In genomic region chr2:6549251-6549650, GRCm38 (mm10) we compare ENCODE assay signal across 26 mouse cellular contexts.
A peak's percentile ranks its signal among the peaks of the same experiment; 100 is the strongest.
DNase-seq lines count a peak whose midpoint lies in the region; ATAC-seq lines count a peak whose summit lies in the region.
"Had no signal": no experiment of that assay in that cellular context is flagged by ENCODE, and none has a peak within 500 bp of the region (broad histone marks: within the 10 kb centered on the region; RNA-seq: fewer than 3 reads in every experiment).

No protein-coding gene starts in this region.

- no peak overlapping the region for H3K4me3 ChIP-seq in hindbrain, embryonic 10.5 days
- H3K4me3 ChIP-seq in hindbrain, embryonic 14.5 days (replicated peaks; ENCODE audit: low read length) = no peak overlapping the region
- no peak overlapping the region for H3K4me3 ChIP-seq in neural tube, embryonic 13.5 days
- H3K4me3 ChIP-seq in neural tube, embryonic 15.5 days (replicated peaks) = no peak overlapping the region
- H3K4me3 ChIP-seq: embryonic facial prominence, embryonic 10.5 days; forebrain, embryonic 12.5 days; hindbrain, embryonic 15.5 days; intestine, embryonic 15.5 days; limb, embryonic 12.5 days; megakaryocyte, embryonic 14.5 days; midbrain, embryonic 15.5 days; neural tube, embryonic 12.5 days had no signal

- peaks cover 26% of the 10 kb centered on the region for H3K36me3 ChIP-seq in hindbrain, embryonic 10.5 days
- H3K36me3 ChIP-seq in hindbrain, embryonic 14.5 days (replicated peaks; ENCODE audit: control insufficient read depth, insufficient read depth) = peaks cover 43% of the 10 kb centered on the region
- H3K36me3 ChIP-seq in neural tube, embryonic 13.5 days = peaks cover 32% of the 10 kb centered on the region
- H3K36me3 ChIP-seq in neural tube, embryonic 15.5 days = peaks cover 7% of the 10 kb centered on the region; the same call in 1 of the 2 replicates
- H3K36me3 ChIP-seq: embryonic facial prominence, embryonic 10.5 days; limb, embryonic 12.5 days; midbrain, embryonic 15.5 days had no signal

- DNase-seq in hindbrain, embryonic 10.5 days (ENCODE audit: low spot score) = no peak
- DNase-seq in hindbrain, embryonic 14.5 days (ENCODE audit: low spot score) = no peak
- peak; percentile 52 for DNase-seq in brain, adult 2 months (ENCODE audit: low read depth, low spot score)
- no peak for DNase-seq in thymus, adult 18-20 months
- DNase-seq in ovary, postnatal 36 days (ENCODE audit: low spot score) = no peak
- DNase-seq: adrenal gland, postnatal 36 days; cerebellum, adult 11 months; cerebellum, postnatal 10 days; gastrocnemius, postnatal 36 days; heart, postnatal 36 days; kidney, adult 8-10 months; kidney, postnatal 10 days; liver, postnatal 0 days; lung, postnatal 36 days had no signal

- no peak overlapping the region for H3K4me2 ChIP-seq in hindbrain, embryonic 14.5 days (replicated peaks)
- no peak overlapping the region for H3K4me2 ChIP-seq in neural tube, embryonic 13.5 days
- H3K4me2 ChIP-seq in neural tube, embryonic 15.5 days = no peak overlapping the region
- H3K4me2 ChIP-seq: forebrain, embryonic 12.5 days; hindbrain, embryonic 15.5 days; intestine, embryonic 15.5 days; limb, embryonic 12.5 days; liver, embryonic 11.5 days; midbrain, embryonic 15.5 days; neural tube, embryonic 12.5 days had no signal

- H3K4me1 ChIP-seq in hindbrain, embryonic 10.5 days (replicated peaks) = peaks cover 41% of the 10 kb centered on the region
- H3K4me1 ChIP-seq in hindbrain, embryonic 14.5 days (replicated peaks; ENCODE audit: control insufficient read depth, insufficient read depth, low read length) = peaks cover 20% of the 10 kb centered on the region
- H3K4me1 ChIP-seq in neural tube, embryonic 13.5 days (replicated peaks) = peaks cover 23% of the 10 kb centered on the region
- peaks cover 19% of the 10 kb centered on the region for H3K4me1 ChIP-seq in neural tube, embryonic 15.5 days
- H3K4me1 ChIP-seq: intestine, embryonic 15.5 days had no signal

- 88% methylated on average over 7 of the region's 7 CpGs for WGBS in hindbrain, embryonic 10.5 days
- WGBS in hindbrain, embryonic 14.5 days = 81% methylated on average over 7 of the region's 7 CpGs
- WGBS in neural tube, embryonic 13.5 days = 88% methylated on average over 7 of the region's 7 CpGs
- WGBS in neural tube, embryonic 15.5 days = 88% methylated on average over 7 of the region's 7 CpGs

- no peaks in the 10 kb centered on the region for H3K9me3 ChIP-seq in hindbrain, embryonic 10.5 days
- no peaks in the 10 kb centered on the region for H3K9me3 ChIP-seq in hindbrain, embryonic 14.5 days (ENCODE audit: control insufficient read depth, low read length)
- H3K9me3 ChIP-seq in neural tube, embryonic 13.5 days = no peaks in the 10 kb centered on the region
- no peaks in the 10 kb centered on the region for H3K9me3 ChIP-seq in neural tube, embryonic 15.5 days (replicated peaks)
- H3K9me3 ChIP-seq: embryonic facial prominence, embryonic 10.5 days; forebrain, embryonic 12.5 days; hindbrain, embryonic 15.5 days; intestine, embryonic 15.5 days; limb, embryonic 12.5 days; megakaryocyte, embryonic 14.5 days; midbrain, embryonic 15.5 days; neural tube, embryonic 12.5 days had no signal

- peak overlapping the region; percentile 50; the same call in 1 of the 2 replicates for H3K27ac ChIP-seq in hindbrain, embryonic 10.5 days
- H3K27ac ChIP-seq in hindbrain, embryonic 14.5 days = no peak overlapping the region
- 0 out of 2 replicates have a peak overlapping the region, but pooled peaks have one; percentile 2 for H3K27ac ChIP-seq in neural tube, embryonic 13.5 days (replicated peaks)
- no peak overlapping the region for H3K27ac ChIP-seq in neural tube, embryonic 15.5 days (replicated peaks)
- H3K27ac ChIP-seq: embryonic facial prominence, embryonic 10.5 days; forebrain, embryonic 12.5 days; hindbrain, embryonic 15.5 days; intestine, embryonic 15.5 days; limb, embryonic 12.5 days; midbrain, embryonic 15.5 days; neural tube, embryonic 12.5 days; stomach, postnatal 0 days had no signal

- no peaks in the 10 kb centered on the region for H3K27me3 ChIP-seq in hindbrain, embryonic 10.5 days (ENCODE audit: insufficient read depth, poor library complexity, severe bottlenecking)
- no peaks in the 10 kb centered on the region for H3K27me3 ChIP-seq in hindbrain, embryonic 14.5 days (ENCODE audit: control insufficient read depth, insufficient read depth, low read length)
- H3K27me3 ChIP-seq in neural tube, embryonic 13.5 days = no peaks in the 10 kb centered on the region
- no peaks in the 10 kb centered on the region for H3K27me3 ChIP-seq in neural tube, embryonic 15.5 days (replicated peaks)
- H3K27me3 ChIP-seq: forebrain, embryonic 12.5 days; hindbrain, embryonic 15.5 days; intestine, embryonic 15.5 days; limb, embryonic 12.5 days; megakaryocyte, embryonic 14.5 days; midbrain, embryonic 15.5 days; neural tube, embryonic 12.5 days had no signal

- H3K9ac ChIP-seq in hindbrain, embryonic 14.5 days = no peak overlapping the region
- H3K9ac ChIP-seq in neural tube, embryonic 13.5 days = no peak overlapping the region
- no peak overlapping the region for H3K9ac ChIP-seq in neural tube, embryonic 15.5 days (replicated peaks)
- H3K9ac ChIP-seq: forebrain, embryonic 12.5 days; hindbrain, embryonic 15.5 days; intestine, embryonic 15.5 days; limb, embryonic 12.5 days; liver, postnatal 0 days; midbrain, embryonic 15.5 days; neural tube, embryonic 12.5 days had no signal

- ATAC-seq in hindbrain, embryonic 14.5 days (ENCODE audit: low FRiP score) = no peak
- ATAC-seq in neural tube, embryonic 13.5 days (ENCODE audit: low read depth) = no peak
- ATAC-seq in neural tube, embryonic 15.5 days (ENCODE audit: low FRiP score) = no peak
- ATAC-seq: intestine, embryonic 15.5 days; liver, postnatal 0 days; midbrain, embryonic 15.5 days had no signal

Comparison
In these comparisons a context has a peak if more than half of its experiments do, and no peak if none do; other contexts are left out.
1. H3K27ac ChIP-seq: peak in hindbrain, embryonic 10.5 days (single experiment) and neural tube, embryonic 13.5 days (single experiment); none in hindbrain, embryonic 14.5 days (single experiment) and neural tube, embryonic 15.5 days (single experiment).